Mouse (Mus musculus): Measurements from ENCODE around the gene Tctex1d2.

GRCm38 (mm10) chr16:32400267-32400666 lies 19.2 kb upstream of the Tctex1d2 start, which contains the start of gene Tm4sf19:
- TF ChIP-seq CTCF (IDR thresholded peaks at IDR 0.05; ENCODE audit: control insufficient read depth, insufficient read depth, insufficient replicate concordance, low read depth, low read length) (no peak), POLR2A (IDR thresholded peaks at IDR 0.05; ENCODE audit: control insufficient read depth, low read depth, low read length) (no peak)

All from testis, adult 2 months (tissue).